Mouse (Mus musculus) kidney, embryonic 14.5 days (tissue): ENCODE results near the gene Sncg. TPM values are rescaled to one million over a fixed set of nuclear protein-coding genes. Genes with fewer than 3 reads are reported as not detected.
"Not testable (repeated sequence)": the region's sequence is repeated elsewhere in the genome, so short reads cannot be mapped to it uniquely, and the experiment has no call there.

Experiments used
- ATAC-seq: fragments of 200-750 bp; cut with Nextera tagmentation; 2 replicates; pipeline ENCODE4 v1.8.0; 2017; ENCODE audit warnings: moderate number of reproducible peaks, mild to moderate bottlenecking, moderate TSS enrichment, moderate library complexity; ENCODE audit not compliant: low FRiP score, low TSS enrichment
- H3K27ac ChIP-seq: fragments of 300-500 bp; sonication (generic); 2 replicates; pipeline ENCODE4 v1.5.1; 2014; ENCODE audit warnings: low read depth, mild to moderate bottlenecking, low read length, moderate library complexity, mixed read lengths
- H3K27me3 ChIP-seq: fragments of 300-500 bp; sonication (generic); 2 replicates; pipeline ENCODE4 v1.6.1; 2014; ENCODE audit warnings: mild to moderate bottlenecking, low read length; ENCODE audit not compliant: control insufficient read depth, insufficient read depth
- H3K36me3 ChIP-seq: fragments of 300-500 bp; sonication (generic); 2 replicates; pipeline ENCODE4 v1.6.1; 2014; ENCODE audit warnings: low read length, mixed read lengths; ENCODE audit not compliant: control insufficient read depth, insufficient read depth
- H3K4me1 ChIP-seq: fragments of 300-500 bp; sonication (generic); 2 replicates; pipeline ENCODE4 v1.6.1; 2014; ENCODE audit warnings: low read length, mixed read lengths; ENCODE audit not compliant: control insufficient read depth, insufficient read depth
- H3K4me2 ChIP-seq: fragments of 300-500 bp; sonication (generic); replicated peaks from 2 replicates; pipeline ENCODE4 v1.6.1; 2014; ENCODE audit warnings: low read depth, mild to moderate bottlenecking, low read length
- H3K4me3 ChIP-seq: fragments of 300-500 bp; sonication (generic); 2 replicates; pipeline ENCODE4 v1.5.1; 2014; ENCODE audit warnings: mild to moderate bottlenecking, low read length
- H3K9ac ChIP-seq: fragments of 300-500 bp; sonication (generic); 2 replicates; pipeline ENCODE4 v1.6.1; 2014; ENCODE audit warnings: low read depth, mild to moderate bottlenecking, low read length, moderate library complexity
- H3K9me3 ChIP-seq: fragments of 300-500 bp; sonication (generic); 2 replicates; pipeline ENCODE4 v1.6.1; 2016; ENCODE audit warnings: low read length; ENCODE audit not compliant: control insufficient read depth
- WGBS: fragments of 180-500 bp; shearing (Covaris S2); extraction: QIAGEN DNeasy Blood & Tissue Kit; methylation state at CpG from one replicate; pipeline ENCODE4 v1.1.7; 2014; 5-methylcytosine and 5-hydroxymethylcytosine counted together
- polyA plus RNA-seq: library from polyadenylated mRNA; unstranded; fragments of >200 nt; fragmentation: Nextera tagmentation; extraction: Ambion mirVana; gene quantifications from 2 replicates; pipeline ENCODE4 v1.2.1, GENCODE M21; 2014

Gene Sncg
- polyA plus RNA-seq, result 7.5 and 10.0 TPM in 2 replicates

DNA sequence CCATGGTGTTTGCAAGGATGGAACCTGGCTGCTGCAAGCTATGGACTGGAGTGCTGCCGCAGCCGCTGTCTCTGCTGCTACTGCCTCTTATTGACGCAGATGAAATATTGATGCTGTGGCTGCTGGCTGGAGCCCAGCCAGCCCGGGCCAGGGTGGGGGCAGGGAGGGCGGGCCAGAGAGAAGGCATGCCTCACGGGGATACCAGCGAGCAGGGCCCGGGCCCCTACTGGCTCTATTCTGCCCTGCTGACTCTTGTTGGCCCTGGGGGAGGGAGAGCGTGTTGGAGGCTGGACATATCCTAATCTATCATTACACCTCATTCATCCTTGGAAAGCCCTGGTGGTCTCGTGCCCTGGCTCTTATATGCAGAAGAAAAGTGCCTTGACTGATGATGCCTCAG, at the start of gene Sncg:
Gene Sncg (minus strand): TSS at position 213 of the 400 bp plus-strand sequence.
- Histone ChIP-seq H3K36me3 (no peaks in the 10 kb centered on the region), H3K9ac (no peak within 1 kb of the TSS), H3K9me3 (no peaks in the 10 kb centered on the region), H3K27ac (no peak within 1 kb of the TSS), H3K4me3 (peak within 1 kb of the TSS; percentile 14; the same call in 1 of the 2 replicates), H3K4me2 (peak within 1 kb of the TSS; percentile 1; the same call in 1 of the 2 replicates), H3K27me3 (no peaks in the 10 kb centered on the region), H3K4me1 (peaks cover 21% of the 10 kb centered on the region)
- no peak for ATAC-seq
- 31% methylated on average over 10 of the region's 10 CpGs for WGBS

DNA sequence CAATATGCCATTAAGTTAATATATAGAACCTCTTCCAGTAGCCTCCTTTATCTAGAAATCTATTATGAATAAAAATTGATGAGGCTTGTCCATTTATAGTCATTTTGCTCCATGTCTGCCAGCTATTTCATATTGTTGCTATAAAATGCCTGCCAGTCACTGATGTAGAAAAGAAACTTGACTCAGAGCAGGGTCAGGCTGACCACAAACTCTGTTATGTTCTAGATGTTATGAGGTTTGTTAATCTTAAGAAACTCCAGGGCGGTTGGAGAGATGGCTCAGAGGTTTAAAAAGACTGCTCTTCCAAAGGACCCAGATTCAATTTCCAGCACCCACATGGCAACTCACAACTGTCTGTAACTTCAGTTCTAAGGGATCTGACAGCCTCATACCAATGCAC, 46.5 kb upstream of the Sncg start:
- WGBS, result 88% methylated on average over 1 of the region's 1 CpGs
- H3K4me2 ChIP-seq, result no peak overlapping the region
- H3K27me3 ChIP-seq, result no peaks in the 10 kb centered on the region
- H3K4me3 ChIP-seq, result no peak overlapping the region
- no peaks in the 10 kb centered on the region for H3K9me3 ChIP-seq
- H3K4me1 ChIP-seq, result no peaks in the 10 kb centered on the region
- no peak for ATAC-seq
- H3K9ac ChIP-seq, result no peak overlapping the region
- H3K27ac ChIP-seq, result no peak overlapping the region
- H3K36me3 ChIP-seq, result peaks cover 73% of the 10 kb centered on the region

DNA sequence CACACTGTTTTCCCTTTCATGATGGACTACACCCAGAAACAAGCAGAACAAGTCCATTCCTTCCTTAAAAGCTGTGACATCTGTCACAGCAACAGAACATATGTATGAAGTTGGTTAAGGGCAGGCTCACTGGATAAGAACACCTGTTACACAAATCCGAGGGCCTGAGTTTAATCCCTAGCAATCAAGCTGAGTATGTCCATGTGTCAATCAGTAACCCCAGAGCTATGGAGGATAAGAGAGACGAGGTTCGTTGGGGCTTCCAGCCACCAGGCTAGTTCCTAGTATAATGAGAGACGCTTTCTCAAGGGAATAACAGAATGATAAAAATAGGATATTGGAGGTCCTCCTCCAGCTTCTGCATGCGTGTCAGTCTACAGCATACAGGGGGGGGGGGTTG, 42.9 kb upstream of the Sncg start:
- ATAC-seq, result no peak
- H3K4me1 ChIP-seq, result no peaks in the 10 kb centered on the region
- H3K9me3 ChIP-seq, result no peaks in the 10 kb centered on the region
- WGBS, result 91% methylated on average over 5 of the region's 5 CpGs
- H3K4me2 ChIP-seq, result no peak overlapping the region
- H3K27me3 ChIP-seq, result no peaks in the 10 kb centered on the region
- no peak overlapping the region for H3K4me3 ChIP-seq
- no peak overlapping the region for H3K27ac ChIP-seq
- H3K9ac ChIP-seq, result no peak overlapping the region
- peaks cover 70% of the 10 kb centered on the region for H3K36me3 ChIP-seq

DNA sequence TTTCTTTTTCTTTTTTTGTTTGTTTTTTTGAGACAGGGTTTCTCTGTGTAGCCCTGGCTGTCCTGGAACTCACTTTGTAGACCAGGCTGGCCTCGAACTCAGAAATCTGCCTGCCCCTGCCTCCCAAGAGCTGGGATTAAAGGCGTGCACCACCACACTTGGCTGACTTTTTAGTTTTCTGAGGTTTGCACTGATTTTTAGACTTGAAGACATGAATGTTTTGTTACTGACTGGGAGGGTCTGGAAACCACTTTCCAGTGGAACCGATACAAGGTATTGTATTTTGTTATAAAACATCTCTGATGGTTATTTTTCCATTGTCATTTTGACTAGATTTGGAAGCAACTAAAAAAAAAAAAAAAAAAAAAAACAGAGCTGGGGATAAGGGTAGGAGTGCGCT, 42.4 kb upstream of the Sncg start:
- not testable (repeated sequence) for H3K4me1 ChIP-seq, H3K9me3 ChIP-seq, ATAC-seq, H3K9ac ChIP-seq, H3K4me2 ChIP-seq, H3K4me3 ChIP-seq, H3K27me3 ChIP-seq, H3K27ac ChIP-seq
- 94% methylated on average over 4 of the region's 4 CpGs for WGBS
- peaks cover 71% of the 10 kb centered on the region for H3K36me3 ChIP-seq

DNA sequence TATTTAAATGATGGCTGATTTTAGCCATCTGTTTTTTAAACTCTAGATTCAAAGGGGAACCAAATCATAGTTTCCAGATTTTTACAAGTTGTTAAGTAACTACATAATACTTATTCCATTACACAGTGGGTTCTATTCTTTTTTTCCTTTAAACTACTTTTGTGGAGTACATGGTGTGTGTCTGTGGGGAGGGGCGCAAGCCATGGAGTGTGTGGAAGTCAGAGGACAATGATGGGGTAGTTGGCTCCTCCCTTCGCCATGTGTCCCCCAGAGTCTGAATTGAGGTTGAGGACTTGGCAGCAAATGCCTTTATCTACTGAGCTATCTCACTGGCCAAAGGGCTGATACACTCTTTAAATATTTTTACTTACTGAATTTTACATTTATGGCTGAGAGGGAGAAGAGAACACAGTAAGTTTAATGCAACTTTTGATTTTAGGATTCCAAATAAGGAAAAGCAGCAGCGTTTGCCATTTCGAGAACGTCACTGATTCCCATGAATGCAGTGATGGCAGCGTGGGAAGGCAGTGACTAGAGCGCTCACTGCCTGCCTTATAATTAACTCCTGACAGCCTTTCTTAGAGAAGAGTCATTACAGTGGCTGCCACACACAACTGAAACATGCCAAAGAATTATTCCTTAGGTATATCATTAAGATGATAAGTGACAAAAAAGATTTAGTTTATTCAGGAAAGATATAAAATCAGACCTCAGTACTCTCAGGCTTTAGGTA, 37.7 kb upstream of the Sncg start:
- 91% methylated on average over 7 of the region's 7 CpGs for WGBS
- no peak for ATAC-seq
- H3K36me3 ChIP-seq, result peaks cover 73% of the 10 kb centered on the region
- H3K9me3 ChIP-seq, result no peaks in the 10 kb centered on the region
- H3K4me2 ChIP-seq, result no peak overlapping the region
- H3K4me1 ChIP-seq, result no peaks in the 10 kb centered on the region
- no peak overlapping the region for H3K27ac ChIP-seq
- H3K27me3 ChIP-seq, result no peaks in the 10 kb centered on the region
- no peak overlapping the region for H3K4me3 ChIP-seq
- H3K9ac ChIP-seq, result no peak overlapping the region

DNA sequence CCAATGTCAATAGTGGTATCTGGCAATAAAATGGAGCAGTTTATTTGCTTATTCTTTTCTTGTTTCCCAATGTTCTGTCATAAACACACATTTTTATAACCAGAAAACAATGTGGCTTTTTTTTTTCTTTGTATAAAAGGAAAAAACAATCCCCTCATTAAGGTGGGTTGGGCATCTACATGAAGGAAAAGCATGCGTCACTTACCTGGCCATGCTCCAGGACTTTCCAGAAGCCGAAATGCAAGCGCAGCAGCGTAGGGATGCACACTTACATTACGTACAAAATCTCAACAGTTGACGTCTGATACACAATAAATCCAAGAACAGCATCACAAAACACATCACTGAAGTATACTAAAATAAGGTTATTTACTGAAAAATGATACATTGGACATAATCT, 36.1 kb upstream of the Sncg start:
- Histone ChIP-seq H3K36me3 (peaks cover 73% of the 10 kb centered on the region), H3K4me1 (no peaks in the 10 kb centered on the region)
- WGBS, result 97% methylated on average over 6 of the region's 6 CpGs

DNA sequence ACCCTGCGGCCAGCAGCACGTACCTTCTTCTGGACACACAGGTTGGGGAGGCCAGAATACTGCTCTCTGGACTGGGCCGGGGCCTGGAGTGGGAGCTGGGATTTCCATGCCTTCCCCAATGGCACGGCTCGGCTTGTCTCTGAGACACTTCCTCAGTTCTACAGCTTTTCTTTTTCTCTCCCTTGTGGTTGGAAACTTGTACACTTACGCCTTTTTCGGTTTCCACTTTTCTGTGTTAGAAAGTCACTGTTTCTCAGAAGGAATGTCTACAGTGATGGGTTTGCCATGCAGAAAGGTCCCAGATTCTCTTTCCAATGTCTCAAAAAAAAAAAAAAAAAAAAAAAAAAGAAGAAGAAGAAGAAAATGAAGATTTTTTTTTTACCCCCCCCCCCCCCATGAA, 28.8 kb upstream of the Sncg start:
- Histone ChIP-seq H3K27ac (no peak overlapping the region), H3K9me3 (no peaks in the 10 kb centered on the region), H3K4me2 (no peak overlapping the region), H3K9ac (no peak overlapping the region), H3K36me3 (peaks cover 51% of the 10 kb centered on the region), H3K4me3 (no peak overlapping the region), H3K27me3 (no peaks in the 10 kb centered on the region), H3K4me1 (no peaks in the 10 kb centered on the region)
- ATAC-seq, result no peak
- WGBS, result 96% methylated on average over 7 of the region's 7 CpGs

More for the DNA sequence above, 36.1 kb upstream of the Sncg start:
- no peak for ATAC-seq
- H3K9me3 ChIP-seq, result no peaks in the 10 kb centered on the region
- H3K27me3 ChIP-seq, result no peaks in the 10 kb centered on the region
- H3K9ac ChIP-seq, result no peak overlapping the region
- H3K27ac ChIP-seq, result no peak overlapping the region
- H3K4me3 ChIP-seq, result no peak overlapping the region
- no peak overlapping the region for H3K4me2 ChIP-seq

DNA sequence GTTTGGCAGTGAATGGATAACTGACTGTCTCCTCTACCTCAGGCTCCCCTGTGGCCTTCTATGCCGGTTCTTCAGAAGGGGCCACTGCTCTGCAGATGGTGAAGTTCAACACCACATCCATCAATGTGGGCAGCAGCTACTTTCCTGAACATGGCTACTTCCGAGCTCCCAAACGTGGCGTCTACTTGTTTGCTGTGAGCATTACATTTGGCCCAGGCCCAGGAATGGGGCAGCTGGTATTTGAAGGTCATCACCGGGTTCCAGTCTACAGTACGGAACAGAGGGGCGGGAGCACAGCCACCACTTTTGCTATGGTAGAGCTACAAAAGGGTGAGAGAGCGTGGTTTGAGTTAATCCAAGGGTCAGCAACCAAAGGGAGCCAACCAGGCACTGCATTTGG, 28.3 kb upstream of the Sncg start:
- Histone ChIP-seq H3K4me3 (no peak overlapping the region), H3K27me3 (no peaks in the 10 kb centered on the region), H3K4me2 (no peak overlapping the region), H3K9me3 (no peaks in the 10 kb centered on the region), H3K9ac (no peak overlapping the region), H3K36me3 (peaks cover 48% of the 10 kb centered on the region), H3K27ac (no peak overlapping the region), H3K4me1 (no peaks in the 10 kb centered on the region)
- no peak for ATAC-seq
- 84% methylated on average over 8 of the region's 8 CpGs for WGBS

DNA sequence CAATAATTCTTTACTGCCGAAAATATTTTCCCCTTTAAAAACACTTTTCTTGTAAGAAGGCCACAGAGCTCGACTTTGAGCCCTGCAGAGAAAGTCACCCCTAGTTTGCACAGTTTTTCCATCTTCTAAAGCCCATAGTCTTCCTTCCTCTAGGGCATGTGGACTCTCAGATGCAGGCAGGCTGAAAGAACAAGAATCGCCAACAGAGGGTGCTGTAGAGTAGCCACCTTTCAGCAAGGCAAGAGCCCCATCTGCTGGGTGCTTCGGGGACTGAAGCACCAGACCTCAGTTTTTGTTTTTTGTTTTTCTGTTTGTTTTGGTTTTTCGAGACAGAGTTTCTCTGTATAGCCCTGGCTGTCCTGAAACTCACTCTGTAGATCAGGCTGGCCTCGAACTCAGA, 26.5 kb upstream of the Sncg start:
- H3K4me2 ChIP-seq, result no peak overlapping the region
- 0 out of 2 replicates have a peak, but pooled peaks have one; percentile 14 for ATAC-seq

More for the DNA sequence above, 26.5 kb upstream of the Sncg start:
- Histone ChIP-seq H3K4me1 (no peaks in the 10 kb centered on the region), H3K9ac (no peak overlapping the region), H3K9me3 (no peaks in the 10 kb centered on the region), H3K36me3 (peaks cover 40% of the 10 kb centered on the region), H3K4me3 (no peak overlapping the region), H3K27ac (no peak overlapping the region), H3K27me3 (no peaks in the 10 kb centered on the region)
- WGBS, result 51% methylated on average over 6 of the region's 6 CpGs
